23 mouse cellular contexts compared by ENCODE assay signal in genomic region chr8:108990537-108990936, GRCm38 (mm10).
DNase-seq lines count a peak whose midpoint lies in the region; ATAC-seq and TF ChIP-seq lines count a peak whose summit lies in the region.
"Had no signal": no experiment of that assay in that cellular context is flagged by ENCODE, and none has a peak within 500 bp of the region (broad histone marks: within the 10 kb centered on the region; RNA-seq: fewer than 3 reads in every experiment).

No protein-coding gene starts in this region.

- H3K27me3 ChIP-seq in intestine, embryonic 16.5 days (replicated peaks; ENCODE audit: control insufficient read depth, insufficient read depth, low read length) = no peaks in the 10 kb centered on the region
- no peaks in the 10 kb centered on the region for H3K27me3 ChIP-seq in liver, adult 2 months (ENCODE audit: control insufficient read depth, insufficient read depth, low read length)
- H3K27me3 ChIP-seq: embryonic facial prominence, embryonic 15.5 days; heart, embryonic 12.5 days; midbrain, embryonic 13.5 days; neural tube, embryonic 15.5 days had no signal

- no peak for TF ChIP-seq CTCF in liver, adult 2 months (IDR thresholded peaks at IDR 0.05; ENCODE audit: low read depth, low read length)

- 63% methylated on average over 6 of the region's 6 CpGs for WGBS in intestine, embryonic 16.5 days
- WGBS in liver, adult 2 months = 21% methylated on average over 6 of the region's 6 CpGs

- peak; percentile 93 for ATAC-seq in intestine, embryonic 16.5 days
- no peak for ATAC-seq in granulocyte monocyte progenitor cell, adult 5-6 weeks (replicated peaks; ENCODE audit: poor library complexity, severe bottlenecking)
- ATAC-seq: CD4-positive, CD25-positive, alpha-beta regulatory T cell, adult 4 months; hindbrain, embryonic 16.5 days; midbrain, embryonic 13.5 days had no signal

- no peaks in the 10 kb centered on the region for H3K36me3 ChIP-seq in intestine, embryonic 16.5 days (ENCODE audit: control insufficient read depth, insufficient read depth, low read length)
- H3K36me3 ChIP-seq in liver, adult 2 months (ENCODE audit: control insufficient read depth, insufficient read depth, low read length) = no peaks in the 10 kb centered on the region
- H3K36me3 ChIP-seq: embryonic facial prominence, embryonic 15.5 days; forebrain, embryonic 10.5 days; G1E; heart, embryonic 12.5 days; midbrain, embryonic 13.5 days; neural tube, embryonic 15.5 days had no signal

- H3K9me3 ChIP-seq in intestine, embryonic 16.5 days (ENCODE audit: control insufficient read depth, low read length) = no peaks in the 10 kb centered on the region
- H3K9me3 ChIP-seq: embryonic facial prominence, embryonic 15.5 days; forebrain, embryonic 10.5 days; heart, embryonic 12.5 days; midbrain, embryonic 13.5 days; neural tube, embryonic 15.5 days had no signal

- TF ChIP-seq POLR2A in liver, adult 2 months (IDR thresholded peaks at IDR 0.05; ENCODE audit: extremely low read depth, insufficient read depth, low read length) = no peak

- peak overlapping the region; percentile 9; the same call in 1 of the 2 replicates for H3K27ac ChIP-seq in intestine, embryonic 16.5 days (ENCODE audit: low read length)
- peak overlapping the region; percentile 65 for H3K27ac ChIP-seq in liver, adult 2 months (replicated peaks; ENCODE audit: insufficient read depth, low read depth, low read length)
- H3K27ac ChIP-seq: embryonic facial prominence, embryonic 15.5 days; forebrain, embryonic 10.5 days; midbrain, embryonic 13.5 days; neural tube, embryonic 15.5 days had no signal

- H3K79me2 ChIP-seq in liver, adult 2 months (ENCODE audit: control insufficient read depth, insufficient read depth, low read length) = no peaks in the 10 kb centered on the region

- H3K4me2 ChIP-seq in intestine, embryonic 16.5 days (ENCODE audit: low read depth, low read length) = no peak overlapping the region
- H3K4me2 ChIP-seq: embryonic facial prominence, embryonic 15.5 days; heart, embryonic 12.5 days; midbrain, embryonic 13.5 days; neural tube, embryonic 15.5 days had no signal

- H3K9ac ChIP-seq in intestine, embryonic 16.5 days (ENCODE audit: low read depth, low read length) = no peak overlapping the region
- no peak overlapping the region for H3K9ac ChIP-seq in liver, adult 2 months (ENCODE audit: low read depth, low read length)
- H3K9ac ChIP-seq: embryonic facial prominence, embryonic 15.5 days; heart, embryonic 12.5 days; midbrain, embryonic 13.5 days; neural tube, embryonic 15.5 days had no signal

- H3K4me3 ChIP-seq in intestine, embryonic 16.5 days (ENCODE audit: low read length) = no peak overlapping the region
- H3K4me3 ChIP-seq in liver, adult 2 months (ENCODE audit: insufficient read depth, low read depth, low read length) = no peak overlapping the region
- H3K4me3 ChIP-seq: embryonic facial prominence, embryonic 15.5 days; forebrain, embryonic 10.5 days; heart, embryonic 12.5 days; midbrain, embryonic 13.5 days; myocyte; neural tube, embryonic 15.5 days had no signal

- peak; percentile 14 for DNase-seq in adrenal gland, postnatal 10 days
- DNase-seq in adrenal gland, adult (ENCODE audit: inconsistent age in 2 of 2, low spot score in 1 of 2) = no peak
- peak; percentile 98 for DNase-seq in liver, adult 2 months (ENCODE audit: extremely low read depth, low read depth, low spot score)
- peak; percentile 10 for DNase-seq in lung, postnatal 14 days
- no peak for DNase-seq in heart, postnatal 4 days
- no peak for DNase-seq in thymus, postnatal 10 days (ENCODE audit: low spot score in 2 of 2)
- DNase-seq: adrenal gland, adult 2 months; cerebellum, postnatal 14 days; embryo, embryonic 11 days; kidney, adult 8-10 months; kidney, postnatal 25 days; thymus, adult 2 months had no signal

- no peaks in the 10 kb centered on the region for H3K4me1 ChIP-seq in intestine, embryonic 16.5 days (ENCODE audit: control insufficient read depth, insufficient read depth, low read length)
- H3K4me1 ChIP-seq in liver, adult 2 months (ENCODE audit: control insufficient read depth, insufficient read depth, low read length) = peaks cover 15% of the 10 kb centered on the region
- H3K4me1 ChIP-seq: embryonic facial prominence, embryonic 15.5 days; forebrain, embryonic 10.5 days; heart, embryonic 12.5 days; midbrain, embryonic 13.5 days; neural tube, embryonic 15.5 days had no signal

Comparison
In these comparisons a context has a peak if more than half of its experiments do, and no peak if none do; other contexts are left out.
1. DNase-seq: peak in adrenal gland, postnatal 10 days (single experiment), liver, adult 2 months (single experiment) and lung, postnatal 14 days (single experiment); none in adrenal gland, adult (0 of 2), heart, postnatal 4 days (single experiment) and thymus, postnatal 10 days (0 of 2).